ENCODE assay signal across 14 mouse cellular contexts in the genomic region with DNA sequence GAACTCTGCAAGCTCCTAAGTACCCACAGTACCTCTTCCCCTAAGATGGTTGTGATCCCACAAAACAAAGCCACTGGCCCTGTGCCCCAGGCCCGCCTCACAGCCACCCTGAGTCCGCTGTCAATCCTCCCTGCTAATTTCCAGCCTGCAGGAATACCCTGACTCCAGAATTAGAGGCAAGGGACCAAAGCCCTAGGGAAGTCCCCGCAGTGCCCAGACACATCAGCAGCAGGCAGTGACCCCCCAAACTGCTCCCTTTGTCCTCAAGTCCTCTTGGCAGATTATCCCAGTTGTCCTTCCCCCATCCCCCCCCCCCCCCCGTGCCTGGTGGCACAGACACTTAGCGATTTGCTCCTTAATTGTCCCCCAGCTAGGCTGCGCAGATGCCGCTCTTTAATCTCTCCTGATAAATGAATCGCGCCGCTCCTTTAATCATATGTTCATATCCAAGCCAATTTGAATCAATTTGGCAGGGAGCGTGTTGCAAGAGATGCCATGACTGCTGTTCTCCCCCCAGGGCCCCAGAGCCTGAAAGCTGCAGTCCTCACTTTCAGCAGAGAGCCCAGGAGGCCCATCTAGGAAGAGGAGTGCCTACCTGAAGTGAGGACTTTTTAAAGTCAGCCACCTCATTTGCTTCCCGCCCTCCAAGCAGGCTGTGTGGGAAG. TPM values are rescaled to one million over a fixed set of nuclear protein-coding genes. Genes with fewer than 3 reads are reported as not detected.
DNase-seq lines count a peak whose midpoint lies in the region; ATAC-seq and TF ChIP-seq lines count a peak whose summit lies in the region.
"Had no signal": no experiment of that assay in that cellular context is flagged by ENCODE, and none has a peak within 500 bp of the region (broad histone marks: within the 10 kb centered on the region; RNA-seq: fewer than 3 reads in every experiment).

No protein-coding gene starts in this region.

- no peak for DNase-seq in heart, postnatal 14 days
- peak; percentile 71 for DNase-seq in hindbrain, postnatal 0 days (ENCODE audit: low spot score)
- no peak for DNase-seq in right cerebral cortex, postnatal 10 days (ENCODE audit: low spot score in 2 of 2)
- DNase-seq: cerebellum, postnatal 25 days; gastrocnemius, postnatal 25 days; heart, postnatal 36 days; layer of hippocampus, adult 9-11 months; liver; lung, postnatal 14 days had no signal

- H3K27me3 ChIP-seq in heart, embryonic 12.5 days (replicated peaks): no peaks in the 10 kb centered on the region
- peaks cover 9% of the 10 kb centered on the region; the same call in 1 of the 2 replicates for H3K27me3 ChIP-seq in forebrain, embryonic 13.5 days
- H3K27me3 ChIP-seq in hindbrain, postnatal 0 days (ENCODE audit: insufficient read depth, low read length): no peaks in the 10 kb centered on the region
- H3K27me3 ChIP-seq in neural tube, embryonic 12.5 days (replicated peaks): peaks cover 40% of the 10 kb centered on the region
- H3K27me3 ChIP-seq in liver, embryonic 12.5 days (replicated peaks): peaks cover 46% of the 10 kb centered on the region

- ATAC-seq in heart, embryonic 12.5 days (ENCODE audit: insufficient number of reproducible peaks, low FRiP score): no peak
- peak; percentile 44; the same call in 1 of the 2 replicates for ATAC-seq in forebrain, embryonic 13.5 days
- no peak for ATAC-seq in hindbrain, postnatal 0 days
- no peak for ATAC-seq in neural tube, embryonic 12.5 days (ENCODE audit: low FRiP score, low read depth)
- no peak for ATAC-seq in granulocyte monocyte progenitor cell, adult 5-6 weeks (replicated peaks; ENCODE audit: poor library complexity, severe bottlenecking)
- no peak for ATAC-seq in liver, embryonic 12.5 days

- peaks cover 35% of the 10 kb centered on the region for H3K4me1 ChIP-seq in heart, embryonic 12.5 days (replicated peaks)
- H3K4me1 ChIP-seq in forebrain, embryonic 13.5 days: peaks cover 87% of the 10 kb centered on the region
- peaks cover 23% of the 10 kb centered on the region for H3K4me1 ChIP-seq in hindbrain, postnatal 0 days (ENCODE audit: insufficient read depth, low read length)
- peaks cover 45% of the 10 kb centered on the region for H3K4me1 ChIP-seq in neural tube, embryonic 12.5 days
- peaks cover 6% of the 10 kb centered on the region for H3K4me1 ChIP-seq in liver, embryonic 12.5 days

- H3K9me3 ChIP-seq in heart, embryonic 12.5 days (replicated peaks): no peaks in the 10 kb centered on the region
- no peaks in the 10 kb centered on the region for H3K9me3 ChIP-seq in forebrain, embryonic 13.5 days (replicated peaks)
- no peaks in the 10 kb centered on the region for H3K9me3 ChIP-seq in hindbrain, postnatal 0 days (ENCODE audit: low read length)
- no peaks in the 10 kb centered on the region for H3K9me3 ChIP-seq in neural tube, embryonic 12.5 days
- H3K9me3 ChIP-seq in liver, embryonic 12.5 days (replicated peaks): no peaks in the 10 kb centered on the region

- peaks cover 44% of the 10 kb centered on the region for H3K36me3 ChIP-seq in heart, embryonic 12.5 days
- peaks cover 11% of the 10 kb centered on the region for H3K36me3 ChIP-seq in forebrain, embryonic 13.5 days (ENCODE audit: poor library complexity, severe bottlenecking)
- H3K36me3 ChIP-seq in hindbrain, postnatal 0 days (ENCODE audit: insufficient read depth, low read length): no peaks in the 10 kb centered on the region
- peaks cover 8% of the 10 kb centered on the region; the same call in 1 of the 2 replicates for H3K36me3 ChIP-seq in neural tube, embryonic 12.5 days
- H3K36me3 ChIP-seq in liver, embryonic 12.5 days: peaks cover 21% of the 10 kb centered on the region

- no peak overlapping the region for H3K4me2 ChIP-seq in heart, embryonic 12.5 days
- peak overlapping the region; percentile 34 for H3K4me2 ChIP-seq in forebrain, embryonic 13.5 days
- no peak overlapping the region for H3K4me2 ChIP-seq in hindbrain, postnatal 0 days (ENCODE audit: low read depth, low read length)
- H3K4me2 ChIP-seq in neural tube, embryonic 12.5 days (replicated peaks): 0 out of 2 replicates have a peak overlapping the region, but pooled peaks have one; percentile 4
- H3K4me2 ChIP-seq in liver, embryonic 12.5 days: no peak overlapping the region

- WGBS in heart, embryonic 12.5 days: 34% methylated on average over 10 of the region's 12 CpGs
- 7% methylated on average over 11 of the region's 12 CpGs for WGBS in forebrain, embryonic 13.5 days
- 13% methylated on average over 11 of the region's 12 CpGs for WGBS in hindbrain, postnatal 0 days
- WGBS in neural tube, embryonic 12.5 days: 10% methylated on average over 12 of the region's 12 CpGs
- 46% methylated on average over 11 of the region's 12 CpGs for WGBS in liver, embryonic 12.5 days (ENCODE audit: insufficient replicate concordance)

- peak overlapping the region; percentile 11; the same call in 1 of the 2 replicates for H3K9ac ChIP-seq in heart, embryonic 12.5 days
- H3K9ac ChIP-seq in forebrain, embryonic 13.5 days: peak overlapping the region; percentile 40
- H3K9ac ChIP-seq in hindbrain, postnatal 0 days (replicated peaks; ENCODE audit: low read length): no peak overlapping the region
- H3K9ac ChIP-seq in neural tube, embryonic 12.5 days: no peak overlapping the region
- H3K9ac ChIP-seq in liver, embryonic 12.5 days: no peak overlapping the region

- TF ChIP-seq CTCF in hindbrain, postnatal 0 days (IDR thresholded peaks at IDR 0.05; ENCODE audit: low read depth): no peak

- intact Hi-C loops in heart, postnatal 14 days (cut with DNase I): no loop called here

- no peak overlapping the region for H3K4me3 ChIP-seq in heart, embryonic 12.5 days
- no peak overlapping the region for H3K4me3 ChIP-seq in forebrain, embryonic 13.5 days
- H3K4me3 ChIP-seq in hindbrain, postnatal 0 days (ENCODE audit: low read length): no peak overlapping the region
- H3K4me3 ChIP-seq in neural tube, embryonic 12.5 days: no peak overlapping the region
- no peak overlapping the region for H3K4me3 ChIP-seq in liver, embryonic 12.5 days

- H3K27ac ChIP-seq in heart, embryonic 12.5 days (ENCODE audit: poor library complexity, severe bottlenecking): no peak overlapping the region
- H3K27ac ChIP-seq in forebrain, embryonic 13.5 days: peak overlapping the region; percentile 91
- H3K27ac ChIP-seq in hindbrain, postnatal 0 days: no peak overlapping the region
- no peak overlapping the region for H3K27ac ChIP-seq in neural tube, embryonic 12.5 days
- H3K27ac ChIP-seq in liver, embryonic 12.5 days: no peak overlapping the region

RNA-seq across cellular contexts. Expression of gene Pipox, which starts 26.3 kb away (rescaled TPM):
- polyA plus RNA-seq in heart, embryonic 12.5 days (2016; fragmentation: Nextera tagmentation; extraction: Ambion mirVana): 2.3 and 3.1 TPM in 2 replicates
- total RNA-seq in heart, postnatal 14 days (2021): 1 to 10 TPM in 1 of 2 experiments, under 1 TPM in 1; 0.98 to 1.1 TPM
- 12.7 and 15.1 TPM in 2 replicates for polyA plus RNA-seq in forebrain, embryonic 13.5 days (2015; fragmentation: Nextera tagmentation; extraction: Ambion mirVana)
- total RNA-seq in hindbrain, postnatal 0 days (2014; rRNA removed): 2.8 and 6.8 TPM in 2 replicates
- polyA plus RNA-seq in hindbrain, postnatal 0 days (2015; fragmentation: Nextera tagmentation; extraction: Ambion mirVana): 4.4 and 4.6 TPM in 2 replicates
- polyA plus RNA-seq in neural tube, embryonic 12.5 days (2016; fragmentation: Nextera tagmentation; extraction: Ambion mirVana): 2.7 and 4.7 TPM in 2 replicates
- not detected in 2 replicates for total RNA-seq in granulocyte monocyte progenitor cell, adult 5-6 weeks (2014; fragmentation: Nextera tagmentation)
- total RNA-seq in granulocyte monocyte progenitor cell, adult 5-6 weeks (2017): 0.39 and 0.77 TPM in 2 replicates
- 6.7 and 7.2 TPM in 2 replicates for polyA plus RNA-seq in liver, embryonic 12.5 days (2016; fragmentation: Nextera tagmentation; extraction: Ambion mirVana)

Comparison
In these comparisons a context has a peak if more than half of its experiments do, and no peak if none do; other contexts are left out.
1. H3K4me2 ChIP-seq: peak in forebrain, embryonic 13.5 days (single experiment) and neural tube, embryonic 12.5 days (single experiment); none in heart, embryonic 12.5 days (single experiment), hindbrain, postnatal 0 days (single experiment) and liver, embryonic 12.5 days (single experiment).
2. H3K9ac ChIP-seq: peak in heart, embryonic 12.5 days (single experiment) and forebrain, embryonic 13.5 days (single experiment); none in hindbrain, postnatal 0 days (single experiment), neural tube, embryonic 12.5 days (single experiment) and liver, embryonic 12.5 days (single experiment).